Mouse (Mus musculus) midbrain, embryonic 12.5 days (tissue): ENCODE results near the gene Txk. TPM values are rescaled to one million over a fixed set of nuclear protein-coding genes. Genes with fewer than 3 reads are reported as not detected.

ENCODE experiments used
- ATAC-seq: fragments of 200-750 bp; cut with Nextera tagmentation; 2 replicates; pipeline ENCODE4 v1.8.0; 2017; ENCODE audit warnings: low read depth, moderate TSS enrichment, moderate library complexity; ENCODE audit not compliant: low FRiP score
- H3K27ac ChIP-seq: fragments of 300-500 bp; sonication (generic); replicated peaks from 2 replicates; pipeline ENCODE4 v1.5.1; 2016; ENCODE audit warnings: mild to moderate bottlenecking
- H3K27me3 ChIP-seq: fragments of 300-500 bp; sonication (generic); 2 replicates; pipeline ENCODE4 v1.6.1; 2016; ENCODE audit warnings: mild to moderate bottlenecking
- H3K36me3 ChIP-seq: fragments of 300-500 bp; sonication (generic); 2 replicates; pipeline ENCODE4 v1.6.1; 2016
- H3K4me1 ChIP-seq: fragments of 300-500 bp; sonication (generic); 2 replicates; pipeline ENCODE4 v1.6.1; 2016
- H3K4me2 ChIP-seq: fragments of 300-500 bp; sonication (generic); replicated peaks from 2 replicates; pipeline ENCODE4 v1.6.1; 2016; ENCODE audit warnings: mild to moderate bottlenecking, moderate library complexity
- H3K4me3 ChIP-seq: fragments of 300-500 bp; sonication (generic); 2 replicates; pipeline ENCODE4 v1.5.1; 2016; ENCODE audit warnings: mild to moderate bottlenecking
- H3K9ac ChIP-seq: fragments of 300-500 bp; sonication (generic); replicated peaks from 2 replicates; pipeline ENCODE4 v1.6.1; 2016; ENCODE audit warnings: mild to moderate bottlenecking, moderate library complexity
- H3K9me3 ChIP-seq: fragments of 300-500 bp; sonication (generic); 2 replicates; pipeline ENCODE4 v1.6.1; 2016; ENCODE audit warnings: mild to moderate bottlenecking
- WGBS: fragments of 180-500 bp; shearing (Covaris S2); methylation state at CpG from one replicate; pipeline ENCODE4 v1.1.7; 2016; 5-methylcytosine and 5-hydroxymethylcytosine counted together
- polyA plus RNA-seq: library from polyadenylated mRNA; unstranded; fragments of >200 nt; fragmentation: Nextera tagmentation; extraction: Ambion mirVana; gene quantifications from 2 replicates; pipeline ENCODE4 v1.2.1, GENCODE M21; 2016

Gene Txk
- polyA plus RNA-seq, 1 experiment from 2014 or later: 0.08 TPM

GRCm38 (mm10) chr5:72674994-72675542 is 77.5 kb downstream of the Txk start:
- H3K4me3 ChIP-seq: no peak overlapping the region
- no peaks in the 10 kb centered on the region for H3K9me3 ChIP-seq
- H3K27me3 ChIP-seq: no peaks in the 10 kb centered on the region
- no peak overlapping the region for H3K27ac ChIP-seq
- H3K36me3 ChIP-seq: no peaks in the 10 kb centered on the region
- WGBS: 80% methylated on average over 9 of the region's 9 CpGs
- peaks cover 15% of the 10 kb centered on the region; the same call in 1 of the 2 replicates for H3K4me1 ChIP-seq
- no peak overlapping the region for H3K9ac ChIP-seq
- no peak for ATAC-seq
- H3K4me2 ChIP-seq: no peak overlapping the region

GRCm38 (mm10) chr5:72671017-72671699 is 81.4 kb downstream of the Txk start:
- no peaks in the 10 kb centered on the region for H3K27me3 ChIP-seq
- no peak overlapping the region for H3K4me2 ChIP-seq
- peaks cover 15% of the 10 kb centered on the region; the same call in 1 of the 2 replicates for H3K4me1 ChIP-seq
- no peaks in the 10 kb centered on the region for H3K36me3 ChIP-seq
- ATAC-seq: peak; percentile 74
- H3K4me3 ChIP-seq: no peak overlapping the region
- H3K27ac ChIP-seq: peak overlapping the region; percentile 58
- no peak overlapping the region for H3K9ac ChIP-seq
- no peaks in the 10 kb centered on the region for H3K9me3 ChIP-seq
- WGBS: 19% methylated on average over 8 of the region's 8 CpGs

- H3K27ac ChIP-seq: no peak overlapping the region
- no peaks in the 10 kb centered on the region for H3K36me3 ChIP-seq
- no peak overlapping the region for H3K4me3 ChIP-seq
- ATAC-seq: no peak
- H3K9ac ChIP-seq: no peak overlapping the region
- H3K27me3 ChIP-seq: no peaks in the 10 kb centered on the region
- peaks cover 15% of the 10 kb centered on the region; the same call in 1 of the 2 replicates for H3K4me1 ChIP-seq
- WGBS: 90% methylated on average over 9 of the region's 9 CpGs
- H3K4me2 ChIP-seq: no peak overlapping the region
- no peaks in the 10 kb centered on the region for H3K9me3 ChIP-seq
Observed at GRCm38 (mm10) chr5:72668351-72668750, 84.2 kb downstream of the Txk start.

- Histone ChIP-seq H3K4me1 (peaks cover 9% of the 10 kb centered on the region; the same call in 1 of the 2 replicates), H3K9me3 (no peaks in the 10 kb centered on the region), H3K4me3 (no peak overlapping the region), H3K4me2 (no peak overlapping the region), H3K9ac (no peak overlapping the region), H3K27me3 (no peaks in the 10 kb centered on the region), H3K27ac (no peak overlapping the region), H3K36me3 (no peaks in the 10 kb centered on the region)
- WGBS: 77% methylated on average over 7 of the region's 7 CpGs
- ATAC-seq: no peak
Observed at GRCm38 (mm10) chr5:72666428-72666827, 86.1 kb downstream of the Txk start.

GRCm38 (mm10) chr5:72665281-72665680 is 87.3 kb downstream of the Txk start:
- Histone ChIP-seq H3K9me3 (no peaks in the 10 kb centered on the region), H3K27ac (no peak overlapping the region), H3K4me2 (no peak overlapping the region), H3K4me1 (no peaks in the 10 kb centered on the region), H3K36me3 (no peaks in the 10 kb centered on the region), H3K27me3 (no peaks in the 10 kb centered on the region), H3K9ac (no peak overlapping the region), H3K4me3 (no peak overlapping the region)
- 27% methylated on average over 5 of the region's 5 CpGs for WGBS
- no peak for ATAC-seq

GRCm38 (mm10) chr5:72664854-72665253 is 87.7 kb downstream of the Txk start:
- no peaks in the 10 kb centered on the region for H3K36me3 ChIP-seq
- 56% methylated on average over 3 of the region's 3 CpGs for WGBS
- no peak for ATAC-seq

GRCm38 (mm10) chr5:72664126-72664525 is 88.5 kb downstream of the Txk start:
- Histone ChIP-seq H3K36me3 (no peaks in the 10 kb centered on the region), H3K4me3 (no peak overlapping the region), H3K9ac (no peak overlapping the region), H3K27ac (no peak overlapping the region), H3K4me1 (no peaks in the 10 kb centered on the region), H3K9me3 (no peaks in the 10 kb centered on the region), H3K27me3 (no peaks in the 10 kb centered on the region), H3K4me2 (no peak overlapping the region)
- ATAC-seq: no peak
- WGBS: 83% methylated on average over 5 of the region's 5 CpGs

More at GRCm38 (mm10) chr5:72664854-72665253, 87.7 kb downstream of the Txk start:
- no peaks in the 10 kb centered on the region for H3K9me3 ChIP-seq
- H3K4me2 ChIP-seq: no peak overlapping the region
- no peak overlapping the region for H3K4me3 ChIP-seq
- H3K27me3 ChIP-seq: no peaks in the 10 kb centered on the region
- no peak overlapping the region for H3K9ac ChIP-seq
- no peak overlapping the region for H3K27ac ChIP-seq
- H3K4me1 ChIP-seq: no peaks in the 10 kb centered on the region

- no peak for ATAC-seq
- Histone ChIP-seq H3K36me3 (no peaks in the 10 kb centered on the region), H3K27ac (no peak overlapping the region), H3K9me3 (no peaks in the 10 kb centered on the region), H3K4me3 (no peak overlapping the region), H3K4me2 (no peak overlapping the region), H3K27me3 (no peaks in the 10 kb centered on the region), H3K4me1 (no peaks in the 10 kb centered on the region), H3K9ac (no peak overlapping the region)
- whole genome bisulfite sequencing: 85% methylated on average over 6 of the region's 6 CpGs
Observed at GRCm38 (mm10) chr5:72661051-72661781, 91.4 kb downstream of the Txk start.

- H3K4me1 ChIP-seq: no peaks in the 10 kb centered on the region
- no peak overlapping the region for H3K4me2 ChIP-seq
- no peak overlapping the region for H3K4me3 ChIP-seq
- H3K27me3 ChIP-seq: no peaks in the 10 kb centered on the region
- 90% methylated on average over 13 of the region's 13 CpGs for WGBS
- no peaks in the 10 kb centered on the region for H3K36me3 ChIP-seq
- H3K27ac ChIP-seq: no peak overlapping the region
- H3K9me3 ChIP-seq: no peaks in the 10 kb centered on the region
- no peak for ATAC-seq
- H3K9ac ChIP-seq: no peak overlapping the region
Observed at GRCm38 (mm10) chr5:72658375-72658774, 94.2 kb downstream of the Txk start.

- Histone ChIP-seq H3K4me3 (no peak overlapping the region), H3K27ac (no peak overlapping the region), H3K9ac (no peak overlapping the region), H3K9me3 (no peaks in the 10 kb centered on the region), H3K4me2 (no peak overlapping the region), H3K27me3 (peaks cover 5% of the 10 kb centered on the region; the same call in 1 of the 2 replicates), H3K36me3 (no peaks in the 10 kb centered on the region), H3K4me1 (no peaks in the 10 kb centered on the region)
- WGBS: 72% methylated on average over 7 of the region's 7 CpGs
- no peak for ATAC-seq
Observed at GRCm38 (mm10) chr5:72656270-72656791, 96.2 kb downstream of the Txk start.

GRCm38 (mm10) chr5:72653068-72653674 is 99.4 kb downstream of the Txk start:
- Histone ChIP-seq H3K36me3 (no peaks in the 10 kb centered on the region), H3K4me2 (no peak overlapping the region), H3K27ac (no peak overlapping the region), H3K9ac (no peak overlapping the region), H3K9me3 (no peaks in the 10 kb centered on the region), H3K4me3 (no peak overlapping the region), H3K4me1 (0 out of 2 replicates have a peak, but pooled peaks cover 1% of the 10 kb centered on the region), H3K27me3 (peaks cover 18% of the 10 kb centered on the region)
- 63% methylated on average over 10 of the region's 10 CpGs for WGBS
- ATAC-seq: no peak
